ENCODE assay signal across 8 mouse cellular contexts in the genomic region with DNA sequence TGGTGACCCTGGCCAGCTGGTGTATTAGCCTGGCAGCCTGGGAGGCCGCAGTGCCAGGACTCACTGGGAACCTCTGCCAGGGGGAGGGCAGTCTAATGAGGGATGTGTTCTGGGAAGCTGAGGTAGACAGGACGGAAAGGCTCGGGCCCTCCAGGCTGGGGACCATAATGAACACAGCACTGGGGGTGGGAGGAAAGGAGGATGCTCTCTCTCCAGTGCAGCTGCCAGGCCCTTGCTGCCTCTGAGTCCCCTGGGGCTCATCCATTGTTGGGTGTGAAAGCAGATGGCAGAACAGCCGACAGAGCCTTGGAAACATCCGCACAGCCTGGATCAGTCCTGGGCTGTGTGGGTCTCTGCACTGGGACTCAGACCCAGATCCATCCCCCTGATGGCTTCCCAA. TPM values are rescaled to one million over a fixed set of nuclear protein-coding genes. Genes with fewer than 3 reads are reported as not detected.
DNase-seq lines count a peak whose midpoint lies in the region; ATAC-seq and TF ChIP-seq lines count a peak whose summit lies in the region.

No protein-coding gene starts in this region.

- no peak overlapping the region for H3K9ac ChIP-seq in hindbrain, embryonic 14.5 days
- H3K9ac ChIP-seq in midbrain, postnatal 0 days (replicated peaks; ENCODE audit: low read length, poor library complexity, severe bottlenecking): no peak overlapping the region

- peaks cover 29% of the 10 kb centered on the region for H3K4me1 ChIP-seq in testis, adult 2 months (ENCODE audit: control insufficient read depth, insufficient read depth, low read length)
- H3K4me1 ChIP-seq in hindbrain, embryonic 14.5 days (replicated peaks; ENCODE audit: control insufficient read depth, insufficient read depth, low read length): peaks cover 33% of the 10 kb centered on the region
- H3K4me1 ChIP-seq in midbrain, postnatal 0 days (ENCODE audit: insufficient read depth, low read length): peaks cover 16% of the 10 kb centered on the region; the same call in 1 of the 2 replicates

- no peak overlapping the region for H3K4me3 ChIP-seq in testis, adult 2 months (ENCODE audit: control insufficient read depth, low read depth, low read length)
- H3K4me3 ChIP-seq in hindbrain, embryonic 14.5 days (replicated peaks; ENCODE audit: low read length): no peak overlapping the region
- H3K4me3 ChIP-seq in midbrain, postnatal 0 days (ENCODE audit: low read depth, low read length): no peak overlapping the region

- TF ChIP-seq POLR2A in testis, adult 2 months (IDR thresholded peaks at IDR 0.05; ENCODE audit: control insufficient read depth, low read depth, low read length): no peak; the same call in 1 of the 2 replicates

- no peaks in the 10 kb centered on the region for H3K36me3 ChIP-seq in testis, adult 2 months (ENCODE audit: control insufficient read depth, insufficient read depth, low read length)
- no peaks in the 10 kb centered on the region for H3K36me3 ChIP-seq in hindbrain, embryonic 14.5 days (replicated peaks; ENCODE audit: control insufficient read depth, insufficient read depth)
- H3K36me3 ChIP-seq in midbrain, postnatal 0 days (ENCODE audit: insufficient read depth, low read length): no peaks in the 10 kb centered on the region

- peak overlapping the region; percentile 2 for H3K27ac ChIP-seq in testis, adult 2 months (ENCODE audit: control insufficient read depth, insufficient read depth, low read depth, low read length)
- peak overlapping the region; percentile 46; the same call in 1 of the 2 replicates for H3K27ac ChIP-seq in hindbrain, embryonic 14.5 days
- H3K27ac ChIP-seq in midbrain, postnatal 0 days (ENCODE audit: low read depth, low read length): no peak overlapping the region

- H3K9me3 ChIP-seq in hindbrain, embryonic 14.5 days (ENCODE audit: control insufficient read depth, low read length): no peaks in the 10 kb centered on the region
- no peaks in the 10 kb centered on the region for H3K9me3 ChIP-seq in midbrain, postnatal 0 days (ENCODE audit: low read length)

- DNase-seq in embryo, embryonic 10 days (ENCODE audit: low spot score): peak; percentile 32
- no peak for DNase-seq in embryo, embryonic 9.5 days (ENCODE audit: extremely low spot score)
- DNase-seq in testis, postnatal 10 days (ENCODE audit: low spot score): no peak
- DNase-seq in hindbrain, embryonic 14.5 days (ENCODE audit: low spot score): no peak
- peak; percentile 60 for DNase-seq in midbrain, postnatal 0 days (ENCODE audit: low spot score)
- DNase-seq in natural killer cell, adult 2 months (ENCODE audit: low spot score in 2 of 2): no peak
- no peak for DNase-seq in thymus, postnatal 0 days (ENCODE audit: low spot score)

- no peaks in the 10 kb centered on the region for H3K27me3 ChIP-seq in testis, adult 2 months (ENCODE audit: control insufficient read depth, insufficient read depth, low read length)
- H3K27me3 ChIP-seq in hindbrain, embryonic 14.5 days (ENCODE audit: control insufficient read depth, insufficient read depth, low read length): no peaks in the 10 kb centered on the region
- no peaks in the 10 kb centered on the region for H3K27me3 ChIP-seq in midbrain, postnatal 0 days (ENCODE audit: insufficient read depth, low read length)

- peak; percentile 10; the same call in 1 of the 2 replicates for ATAC-seq in hindbrain, embryonic 14.5 days (ENCODE audit: low FRiP score)
- ATAC-seq in midbrain, postnatal 0 days (ENCODE audit: low FRiP score): no peak

- no peak for TF ChIP-seq CTCF in testis, adult 2 months (IDR thresholded peaks at IDR 0.05; ENCODE audit: control insufficient read depth, insufficient read depth, insufficient replicate concordance, low read depth, low read length)
- no peak for TF ChIP-seq CTCF in midbrain, postnatal 0 days (IDR thresholded peaks at IDR 0.05)

- no peak overlapping the region for H3K4me2 ChIP-seq in hindbrain, embryonic 14.5 days (replicated peaks)
- no peak overlapping the region for H3K4me2 ChIP-seq in midbrain, postnatal 0 days (ENCODE audit: low read depth, low read length, poor library complexity, severe bottlenecking)

- 13% methylated on average over 5 of the region's 5 CpGs for WGBS in hindbrain, embryonic 14.5 days
- 23% methylated on average over 5 of the region's 5 CpGs for WGBS in midbrain, postnatal 0 days

RNA-seq across cellular contexts. Expression of a gene that starts 2.2 kb away (rescaled TPM):
- polyA plus RNA-seq in testis, adult 2 months (2012; rRNA removed): 61.5 and 61.7 TPM in 2 replicates
- polyA plus RNA-seq in hindbrain, embryonic 14.5 days (2014; fragmentation: Nextera tagmentation; extraction: Ambion mirVana): 28.3 and 31.1 TPM in 2 replicates
- total RNA-seq in midbrain, postnatal 0 days (2014; rRNA removed): 35.8 and 37.0 TPM in 2 replicates
- 21.6 and 21.9 TPM in 2 replicates for polyA plus RNA-seq in midbrain, postnatal 0 days (2015; fragmentation: Nextera tagmentation; extraction: Ambion mirVana)
- 54.4 and 64.4 TPM in 2 replicates for polyA plus RNA-seq in thymus, postnatal 0 days (2015; fragmentation: Nextera tagmentation; extraction: Ambion mirVana)

RNA-seq across cellular contexts. Expression of a gene that starts 26.1 kb away (rescaled TPM):
- 19.5 and 23.0 TPM in 2 replicates for polyA plus RNA-seq in testis, adult 2 months (2012; rRNA removed)
- 9.9 and 10.7 TPM in 2 replicates for polyA plus RNA-seq in hindbrain, embryonic 14.5 days (2014; fragmentation: Nextera tagmentation; extraction: Ambion mirVana)
- 19.7 and 19.8 TPM in 2 replicates for total RNA-seq in midbrain, postnatal 0 days (2014; rRNA removed)
- polyA plus RNA-seq in midbrain, postnatal 0 days (2015; fragmentation: Nextera tagmentation; extraction: Ambion mirVana): 13.6 and 13.9 TPM in 2 replicates
- polyA plus RNA-seq in thymus, postnatal 0 days (2015; fragmentation: Nextera tagmentation; extraction: Ambion mirVana): 19.8 and 21.0 TPM in 2 replicates

Comparison
In these comparisons a context has a peak if more than half of its experiments do, and no peak if none do; other contexts are left out.
1. DNase-seq: peak in embryo, embryonic 10 days (single experiment) and midbrain, postnatal 0 days (single experiment); none in embryo, embryonic 9.5 days (single experiment), testis, postnatal 10 days (single experiment), hindbrain, embryonic 14.5 days (single experiment), natural killer cell, adult 2 months (0 of 2) and thymus, postnatal 0 days (single experiment).